ENCODE assay signal across 24 mouse cellular contexts in genomic region chr19:9058944-9059343, GRCm38 (mm10). TPM values are rescaled to one million over a fixed set of nuclear protein-coding genes. Genes with fewer than 3 reads are reported as not detected.
"Had no signal": no experiment of that assay in that cellular context is flagged by ENCODE, and none has a peak within 500 bp of the region (broad histone marks: within the 10 kb centered on the region; RNA-seq: fewer than 3 reads in every experiment).

No protein-coding gene starts in this region.

- H3K27me3 ChIP-seq: limb, embryonic 12.5 days; limb, embryonic 15.5 days; megakaryocyte, embryonic 14.5 days; neural tube, embryonic 13.5 days had no signal

- H3K36me3 ChIP-seq: limb, embryonic 12.5 days; limb, embryonic 15.5 days; midbrain, embryonic 10.5 days; neural tube, embryonic 13.5 days had no signal

- ATAC-seq: liver, postnatal 0 days; lung, postnatal 0 days had no signal

- H3K9ac ChIP-seq: limb, embryonic 12.5 days; limb, embryonic 15.5 days; liver, embryonic 14.5 days; liver, postnatal 0 days; lung, embryonic 14.5 days; neural tube, embryonic 13.5 days had no signal

- H3K4me3 ChIP-seq: limb, embryonic 12.5 days; limb, embryonic 15.5 days; megakaryocyte, embryonic 14.5 days; midbrain, embryonic 10.5 days; neural tube, embryonic 13.5 days had no signal

- H3K4me2 ChIP-seq: limb, embryonic 12.5 days; limb, embryonic 15.5 days; liver, embryonic 11.5 days; lung, embryonic 14.5 days; neural tube, embryonic 13.5 days had no signal

- H3K4me1 ChIP-seq: limb, embryonic 12.5 days; limb, embryonic 15.5 days; neural tube, embryonic 13.5 days had no signal

- H3K9me3 ChIP-seq: limb, embryonic 12.5 days; limb, embryonic 15.5 days; megakaryocyte, embryonic 14.5 days; midbrain, embryonic 10.5 days; neural tube, embryonic 13.5 days had no signal

- DNase-seq: kidney, adult 8-10 months; kidney, postnatal 14 days; kidney, postnatal 4 days; left cerebral cortex, postnatal 4 days; liver, postnatal 0 days; lung, embryonic 14.5 days; midbrain, embryonic 14.5 days; thymus, adult 2 months; thymus, postnatal 14 days had no signal

- H3K27ac ChIP-seq: limb, embryonic 12.5 days; limb, embryonic 15.5 days; liver, embryonic 14.5 days; midbrain, embryonic 10.5 days; neural tube, embryonic 13.5 days; stomach, postnatal 0 days had no signal

RNA-seq across cellular contexts. Expression of gene Scgb1a1, which starts 28.8 kb away (rescaled TPM):
- total RNA-seq: layer of hippocampus, adult 18-20 months; layer of hippocampus, postnatal 14 days; left cerebral cortex, adult 8-10 months; left cerebral cortex, postnatal 14 days; neutrophil, adult 5-6 weeks had no signal
- polyA plus RNA-seq: limb, embryonic 12.5 days; liver, embryonic 11.5 days; liver, embryonic 14.5 days; lung, embryonic 14.5 days; midbrain, embryonic 10.5 days; midbrain, embryonic 14.5 days; neural tube, embryonic 13.5 days; stomach, embryonic 14.5 days had no signal
